Mouse (Mus musculus) left cerebral cortex, postnatal 36 days (tissue): Measurements from ENCODE around the gene Tctex1d4. TPM values are rescaled to one million over a fixed set of nuclear protein-coding genes. Genes with fewer than 3 reads are reported as not detected.

ENCODE experiments used
- DNase-seq, 2 experiments: peaks; one replicate each; pipeline ENCODE4 v3.0.0; 2021 to 2022; ENCODE audit warnings: low spot score in 2 of 2, mixed read lengths in 1 of 2
- intact Hi-C: fragments of 180-260 bp; cut with DNase I; formaldehyde crosslinking; loops from one replicate; pipeline ENCODE4 v1.15.1; 2025
- total RNA-seq, 2 experiments: library from RNA; stranded (reverse); gene quantifications; 2 replicates each; pipeline ENCODE4 v1.2.3; 2021

The Tctex1d4 gene
- total RNA-seq, 2 experiments from 2014 or later, result not detected

- DNase-seq, result no peak
- intact Hi-C loops, result no loop called here
Measured at GRCm38 (mm10) chr4:117117931-117118330, 8.7 kb upstream of the Tctex1d4 start.

GRCm38 (mm10) chr4:117119636-117120035 is 7.0 kb upstream of the Tctex1d4 start:
- intact Hi-C loops, result loop anchor here (5.0 to 10.0 kb wide), 2 partner anchors 117 to 295 kb away; partner anchors contain the start of gene Hpdl
- no peak for DNase-seq

GRCm38 (mm10) chr4:117120052-117120444 is 6.5 kb upstream of the Tctex1d4 start:
- intact Hi-C loops, result loop anchor here (5.0 to 10.0 kb wide), 2 partner anchors 118 to 295 kb away; partner anchors contain the start of gene Hpdl
- no peak for DNase-seq

- intact Hi-C loops, result loop anchor here (5.0 to 10.0 kb wide), 2 partner anchors 118 to 296 kb away; partner anchors contain the start of gene Hpdl
- peak; percentile 95 for DNase-seq
Measured at GRCm38 (mm10) chr4:117120445-117121414, 5.9 kb upstream of the Tctex1d4 start.

- intact Hi-C loops, result loop anchor here (5.0 to 10.0 kb wide), 2 partner anchors 120 to 297 kb away; partner anchors contain the start of gene Hpdl
- DNase-seq, result no peak
Measured at GRCm38 (mm10) chr4:117122209-117122608, 4.4 kb upstream of the Tctex1d4 start.

GRCm38 (mm10) chr4:117123546-117124217 is 2.9 kb upstream of the Tctex1d4 start:
- intact Hi-C loops, result loop anchor here (5.0 to 10.0 kb wide), 2 partner anchors 121 to 299 kb away; partner anchors contain the start of gene Hpdl
- no peak for DNase-seq

GRCm38 (mm10) chr4:117124218-117124517 is 2.4 kb upstream of the Tctex1d4 start:
- DNase-seq, result no peak
- intact Hi-C loops, result loop anchor here (5.0 to 10.0 kb wide), 2 partner anchors 122 to 299 kb away; partner anchors contain the start of gene Hpdl

- intact Hi-C loops, result loop anchor here (5.0 to 10.0 kb wide), 2 partner anchors 122 to 300 kb away; partner anchors contain the start of gene Hpdl
- DNase-seq, result peak in 1 of 2 experiments; percentile 32
Measured at GRCm38 (mm10) chr4:117124518-117125347, 1.9 kb upstream of the Tctex1d4 start.

- intact Hi-C loops, result loop anchor here (10.0 kb wide), 1 partner anchor 301 kb away; the partner anchor contains the start of gene Hpdl
- DNase-seq, result peak; percentile 75 to 80
Measured at GRCm38 (mm10) chr4:117125348-117125909, 1.2 kb upstream of the Tctex1d4 start, which contains the start of gene Btbd19. TSS of gene Btbd19 (minus strand) at chr4:117125725.

GRCm38 (mm10) chr4:117125910-117126674 is 502 bp upstream of the Tctex1d4 start:
- intact Hi-C loops, result loop anchor here (10.0 kb wide), 1 partner anchor 301 kb away; the partner anchor contains the start of gene Hpdl
- DNase-seq, result no peak

GRCm38 (mm10) chr4:117127991-117128686 is 1.5 kb downstream of the Tctex1d4 start:
- DNase-seq, result no peak
- intact Hi-C loops, result loop anchor here (10.0 kb wide), 1 partner anchor 303 kb away; the partner anchor contains the start of gene Hpdl

- no peak for DNase-seq
- intact Hi-C loops, result no loop called here
Measured at GRCm38 (mm10) chr4:117130790-117131189, 4.2 kb downstream of the Tctex1d4 start.

- no peak for DNase-seq
- intact Hi-C loops, result no loop called here
Measured at GRCm38 (mm10) chr4:117131198-117131597, 4.6 kb downstream of the Tctex1d4 start.

- intact Hi-C loops, result no loop called here
Measured at GRCm38 (mm10) chr4:117131890-117132793, 5.5 kb downstream of the Tctex1d4 start.

GRCm38 (mm10) chr4:117132794-117133143 is 6.2 kb downstream of the Tctex1d4 start:
- intact Hi-C loops, result no loop called here
- no peak for DNase-seq

More at GRCm38 (mm10) chr4:117131890-117132793, 5.5 kb downstream of the Tctex1d4 start:
- no peak for DNase-seq

- peak in 1 of 2 experiments; percentile 45 for DNase-seq
- intact Hi-C loops, result no loop called here
Measured at GRCm38 (mm10) chr4:117133366-117133796, 6.8 kb downstream of the Tctex1d4 start.
